Mouse (Mus musculus): ENCODE results near the gene Fam118a.

Gene Fam118a

GRCm38 (mm10) chr15:85072651-85073050, 43.9 kb downstream of the Fam118a start:
- DNase-seq (ENCODE audit: low read depth, low spot score) = no peak

- DNase-seq (ENCODE audit: low read depth, low spot score) = peak; percentile 39
These were observed 56.9 kb downstream of the Fam118a start for GRCm38 (mm10) chr15:85085641-85086040.

Measured in brain, embryonic 18.5 days (tissue).